Mouse (Mus musculus) thymus, postnatal 25 days (tissue): ENCODE measurements around the gene Rdx.
"Not testable (repeated sequence)": the region's sequence is repeated elsewhere in the genome, so short reads cannot be mapped to it uniquely, and the experiment has no call there.

Experiments used
- DNase-seq: peaks from one replicate; pipeline ENCODE4 v3.0.0; 2022

Rdx gene

DNA sequence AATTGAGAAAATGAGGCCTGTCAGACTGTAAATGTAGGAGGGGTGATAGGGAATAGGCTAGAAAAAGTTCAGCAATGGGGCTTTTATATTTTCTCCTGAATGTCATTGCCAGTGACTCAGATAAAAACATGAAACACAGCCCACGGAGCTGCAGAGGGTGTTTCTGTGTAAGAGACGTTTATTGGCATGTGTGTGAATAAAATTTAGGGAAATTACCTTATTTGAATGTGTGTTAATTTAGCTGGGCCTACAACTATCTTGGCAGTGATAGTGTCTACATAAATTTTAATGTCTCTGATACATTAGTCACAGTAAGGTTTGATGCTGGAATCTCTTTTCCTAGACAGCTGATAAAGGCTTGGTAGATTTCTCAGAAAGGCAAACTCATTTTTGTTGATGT, 12.8 kb downstream of the Rdx start:
- no peak for DNase-seq

DNA sequence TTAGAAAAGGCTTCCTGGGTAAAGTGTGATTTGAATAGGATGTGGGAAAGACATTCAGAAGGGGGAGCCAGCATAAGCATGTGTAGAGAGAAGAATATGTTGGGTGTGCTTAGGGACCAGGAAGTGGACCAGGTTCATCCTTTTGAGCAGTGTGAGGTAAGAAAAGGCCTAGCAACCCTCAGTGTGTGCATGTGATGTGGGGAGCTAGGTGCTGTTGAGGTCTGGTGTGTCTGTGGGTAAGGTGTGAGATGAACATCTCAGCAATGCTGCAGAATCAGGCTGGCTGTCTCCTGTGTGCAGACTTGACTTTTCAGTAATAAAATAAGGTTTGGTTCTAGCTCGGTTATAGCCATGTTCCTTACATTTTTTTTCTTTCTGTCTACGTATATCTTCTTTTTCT, 23.1 kb downstream of the Rdx start:
- DNase-seq: no peak

DNA sequence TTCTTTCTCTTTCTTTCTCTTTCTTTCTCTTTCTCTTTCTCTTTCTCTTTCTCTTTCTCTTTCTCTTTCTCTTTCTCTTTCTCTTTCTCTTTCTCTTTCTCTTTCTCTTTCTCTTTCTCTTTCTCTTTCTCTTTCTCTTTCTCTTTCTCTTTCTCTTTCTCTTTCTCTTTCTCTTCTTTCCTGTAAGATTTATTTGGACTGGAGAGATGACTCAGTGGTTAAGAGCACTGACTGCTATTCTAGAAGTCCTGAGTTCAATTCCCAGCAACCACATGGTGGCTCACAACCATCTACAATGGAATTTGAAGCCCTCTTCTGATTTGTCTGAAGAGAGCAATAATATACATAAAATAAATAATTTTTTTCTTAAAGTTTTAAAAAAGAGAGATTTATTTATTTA, 24.4 kb downstream of the Rdx start:
- DNase-seq: not testable (repeated sequence)

DNA sequence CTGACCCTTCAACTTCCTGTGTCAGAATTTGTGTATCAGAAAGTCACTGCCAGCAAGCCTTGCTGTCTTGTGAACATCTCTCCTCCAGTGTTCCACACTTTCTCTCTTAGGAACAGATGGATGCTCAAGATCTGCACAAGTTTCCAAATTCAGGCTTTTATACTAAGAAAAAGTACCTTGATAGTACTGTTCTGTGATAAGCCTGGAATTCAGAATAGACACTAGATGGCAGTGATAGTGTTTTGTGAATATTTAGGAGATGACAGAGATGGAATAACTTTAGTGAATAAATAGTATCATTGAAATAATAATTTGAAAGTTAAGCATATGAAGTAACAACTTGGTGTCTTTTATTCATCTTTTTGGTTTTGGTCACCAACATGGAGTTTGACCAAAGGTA, 25.2 kb downstream of the Rdx start:
- DNase-seq: no peak

DNA sequence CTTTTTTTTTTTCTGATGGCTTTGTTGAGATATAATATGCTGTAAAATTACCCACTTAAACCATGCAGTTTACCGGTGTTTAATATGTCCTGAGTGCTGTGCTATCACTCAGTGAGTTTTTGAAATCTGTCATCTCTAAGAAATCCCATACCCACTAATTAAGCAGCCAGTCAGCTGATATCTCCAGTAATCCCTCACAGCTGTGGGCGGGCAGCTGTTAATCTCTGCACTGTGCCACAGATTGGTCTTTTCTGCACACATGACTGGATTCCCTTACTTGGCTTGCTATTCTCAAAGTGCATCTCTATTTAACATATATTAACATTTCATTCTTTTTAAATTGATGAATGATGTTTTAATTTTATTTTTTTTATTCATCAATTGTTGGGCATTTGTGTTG, 29.1 kb downstream of the Rdx start:
- no peak for DNase-seq

DNA sequence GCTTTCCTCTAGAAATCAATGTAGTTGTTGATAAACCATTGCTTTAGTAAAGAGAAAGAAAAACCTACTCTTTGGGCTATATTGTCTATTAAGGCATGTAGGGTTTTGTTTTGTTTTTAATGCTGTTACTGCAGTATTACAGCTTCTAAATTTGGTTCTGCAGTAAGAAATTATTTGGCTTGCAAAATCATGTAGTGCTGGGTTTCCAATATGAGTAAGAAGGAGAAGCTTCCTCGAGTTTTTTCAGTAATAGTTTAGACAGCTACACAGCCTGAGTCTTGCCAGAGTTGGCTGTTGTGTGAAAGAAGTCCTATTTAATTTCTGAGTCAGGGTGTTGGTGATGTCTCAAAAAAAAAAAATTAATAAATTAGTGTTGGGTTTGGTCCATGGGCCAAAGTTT, 30.7 kb downstream of the Rdx start:
- DNase-seq: no peak

DNA sequence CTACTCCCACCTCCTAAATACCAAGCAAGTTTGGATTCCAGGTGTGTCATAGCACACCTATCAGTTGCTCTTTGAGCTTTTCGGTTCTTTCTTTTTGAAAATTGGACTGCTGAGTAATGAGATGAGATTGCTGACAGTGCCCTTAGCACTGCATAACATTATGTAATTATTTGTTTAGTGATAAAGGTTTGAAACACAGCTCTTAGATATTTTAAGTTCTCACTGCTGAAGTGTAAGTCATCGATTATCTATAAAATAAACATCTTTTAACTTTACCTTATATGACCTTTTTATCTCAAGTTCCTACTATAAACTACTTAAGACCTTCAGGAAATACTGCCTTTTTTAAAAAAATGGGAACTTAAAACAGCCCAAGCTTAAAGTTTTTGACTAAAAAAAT, 35.0 kb downstream of the Rdx start:
- DNase-seq: no peak

DNA sequence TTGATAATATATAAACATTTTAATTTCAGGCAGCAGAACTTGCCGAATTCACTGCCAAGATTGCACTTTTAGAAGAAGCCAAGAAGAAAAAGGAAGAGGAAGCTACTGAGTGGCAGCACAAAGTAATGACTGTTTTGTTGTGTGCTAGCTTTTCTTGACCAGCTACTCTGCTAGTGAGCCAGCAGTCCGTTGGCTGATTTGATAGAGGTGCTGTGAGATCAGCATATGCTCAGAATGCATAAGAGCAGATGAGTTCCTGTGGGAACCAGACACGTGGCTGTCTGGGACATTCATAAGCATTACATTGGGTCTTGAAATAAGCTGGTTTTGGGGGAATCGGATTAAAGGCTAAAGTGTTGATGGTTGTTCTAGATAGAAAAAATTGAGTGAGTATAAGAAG, 35.4 kb downstream of the Rdx start:
- no peak for DNase-seq

DNA sequence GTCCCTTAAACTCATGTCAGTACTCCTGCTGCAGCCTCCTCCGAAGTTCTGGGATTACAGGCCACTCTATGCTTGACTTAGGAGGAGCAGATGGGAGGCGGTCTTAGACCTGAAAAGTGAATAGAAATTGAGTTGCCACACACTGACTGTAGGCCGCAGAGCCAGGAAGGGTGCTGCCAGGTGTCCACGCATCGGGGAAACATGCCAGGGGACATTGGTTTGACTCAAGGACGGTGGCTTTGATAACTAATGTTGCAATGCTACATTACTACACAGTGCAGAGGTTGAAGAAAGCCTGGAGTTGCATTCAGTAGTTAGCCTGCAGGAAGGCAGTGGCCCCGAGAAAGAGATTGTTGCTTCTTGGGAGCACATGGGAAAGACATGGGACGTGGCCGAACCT, 44.8 kb downstream of the Rdx start:
- DNase-seq: no peak

DNA sequence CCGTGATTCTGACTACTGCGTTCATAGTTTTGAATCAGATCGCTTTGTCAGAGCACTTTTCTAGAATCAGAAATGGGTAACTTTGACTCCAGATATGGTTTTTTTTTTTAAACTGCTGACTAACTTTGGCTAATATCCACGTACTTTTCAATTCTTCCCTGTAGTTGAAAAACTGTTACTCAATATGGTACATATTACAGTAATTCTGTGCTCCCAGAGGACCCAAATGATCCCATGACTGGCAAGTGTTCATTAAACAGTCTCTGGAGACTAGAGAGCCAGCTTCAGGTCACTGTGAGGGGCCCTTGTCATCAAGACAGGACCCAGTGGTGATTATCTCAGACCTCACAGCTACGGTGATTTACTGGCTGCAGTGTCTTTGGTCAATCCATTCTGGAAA, 45.3 kb downstream of the Rdx start:
- no peak for DNase-seq

DNA sequence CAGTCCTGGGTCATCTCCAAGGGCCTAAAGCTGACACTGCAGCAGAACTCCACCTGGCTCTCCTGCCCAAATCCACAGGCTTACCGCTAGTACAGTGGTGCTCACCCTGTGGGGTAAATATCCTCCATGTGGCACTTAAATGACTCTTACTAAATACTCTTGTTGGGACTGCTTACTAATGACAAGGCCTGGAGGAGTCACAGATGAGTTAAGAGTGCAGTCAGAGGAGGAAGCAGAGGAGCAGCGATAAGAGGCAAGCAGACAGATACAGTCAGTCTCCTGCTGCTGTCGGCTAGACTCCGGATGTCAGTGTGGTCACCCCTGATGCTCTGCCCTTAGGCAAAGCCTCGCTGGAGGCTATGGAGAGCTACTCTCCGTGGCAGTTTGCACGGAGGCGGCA, 46.1 kb downstream of the Rdx start:
- DNase-seq: no peak

DNA sequence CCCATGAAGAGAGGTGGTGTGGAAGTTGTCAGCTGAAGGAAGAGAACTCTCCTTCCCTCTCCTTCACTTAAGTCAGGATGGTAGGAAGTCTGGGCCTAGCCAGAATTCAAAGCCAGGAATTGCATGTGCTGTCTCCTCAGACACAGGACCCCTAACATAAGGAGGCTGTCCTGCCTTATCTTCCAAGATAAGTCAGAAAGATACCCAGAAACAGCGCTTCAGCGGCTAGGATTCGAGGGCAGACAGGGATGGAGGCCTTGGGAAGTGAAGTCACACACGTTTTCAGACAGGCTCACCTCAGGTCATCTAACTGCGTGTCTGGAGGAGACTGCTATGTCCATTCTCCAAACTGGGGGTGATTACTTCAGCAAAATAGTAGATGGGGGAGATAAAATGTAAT, 47.0 kb downstream of the Rdx start:
- DNase-seq: no peak

DNA sequence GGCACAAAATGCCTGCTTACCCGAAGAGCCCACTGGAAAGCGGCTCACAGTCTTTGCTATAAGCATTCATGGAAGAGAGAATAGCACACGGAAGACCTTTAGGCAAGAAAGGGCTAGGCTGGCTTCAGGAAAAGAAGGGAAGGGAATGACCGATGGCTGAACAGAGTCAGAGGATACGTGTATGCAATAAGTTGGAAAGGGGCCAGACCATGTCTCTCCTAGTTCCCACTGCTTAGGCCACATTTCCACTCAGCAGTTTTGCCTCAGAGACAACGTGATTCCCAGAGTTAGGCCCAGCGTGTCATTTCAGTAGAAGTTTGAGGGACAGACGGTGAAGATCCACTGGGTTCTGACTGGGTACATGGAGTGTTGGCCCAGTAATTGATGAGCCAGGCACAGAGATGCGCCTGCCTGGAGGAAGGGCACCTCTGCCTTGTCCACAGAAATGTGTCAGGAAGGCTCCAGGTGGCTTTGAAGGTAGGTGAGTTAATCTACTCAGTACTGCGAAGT, 47.6 kb downstream of the Rdx start:
- DNase-seq: no peak

DNA sequence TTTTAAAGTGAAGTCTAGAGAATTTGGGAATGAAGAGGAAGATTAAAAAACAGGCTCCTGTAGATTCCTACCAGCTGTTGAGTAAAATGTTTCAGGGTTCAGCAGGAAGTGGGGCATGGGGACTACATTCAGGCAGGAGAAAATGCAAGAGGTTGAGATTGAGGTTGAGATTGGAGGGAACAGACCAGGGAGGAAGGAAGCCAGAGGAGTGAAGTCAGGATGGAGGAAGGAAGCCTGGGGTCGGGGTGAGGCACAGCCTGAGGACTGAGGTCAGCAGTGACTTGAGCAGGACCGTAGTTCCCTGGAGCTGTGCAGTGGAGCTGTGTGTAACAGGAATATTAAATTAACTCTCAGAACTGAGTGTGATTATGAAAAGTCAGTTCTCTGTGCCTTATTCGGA, 48.7 kb downstream of the Rdx start:
- DNase-seq: no peak

DNA sequence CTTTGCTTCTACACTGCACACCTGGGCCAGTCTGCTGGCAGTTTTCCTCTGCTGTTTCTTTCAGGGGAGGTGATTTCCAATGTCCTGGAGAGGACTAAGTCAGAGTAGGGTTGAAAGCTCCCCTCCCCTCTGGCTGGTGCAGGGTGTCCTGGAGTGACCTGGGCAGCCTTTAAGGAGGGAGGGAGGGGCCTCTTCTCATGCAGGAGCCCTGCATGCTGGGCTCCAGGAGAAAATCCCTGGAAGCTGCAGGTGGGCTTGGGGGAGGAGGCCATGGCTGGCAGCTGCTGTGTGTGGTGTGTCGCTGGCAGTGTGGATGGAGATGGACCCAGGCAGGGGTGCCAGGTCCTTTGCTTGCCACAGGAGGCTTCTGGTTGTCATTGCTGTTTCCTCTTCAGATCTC, 50.4 kb downstream of the Rdx start:
- DNase-seq: no peak

DNA sequence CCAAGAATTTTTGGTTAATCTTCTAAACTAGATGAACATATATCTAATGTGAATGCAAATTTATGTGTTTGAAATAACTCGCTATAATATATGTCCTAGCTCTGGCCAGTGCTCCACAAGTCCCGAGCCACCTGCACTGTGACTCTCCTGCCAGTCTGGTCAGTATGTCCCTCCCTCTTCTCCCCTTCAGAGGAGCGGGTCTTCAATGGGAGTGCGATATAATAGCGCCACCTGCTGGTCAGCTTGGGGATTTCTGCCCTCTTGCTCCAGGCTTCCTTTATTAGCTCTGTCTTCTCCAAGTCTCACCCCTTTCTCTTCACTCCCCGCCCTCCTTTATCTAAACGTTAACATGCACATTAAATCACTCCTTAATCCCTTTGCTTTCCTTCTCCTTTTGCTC, 51.6 kb downstream of the Rdx start:
- peak; percentile 78 for DNase-seq

DNA sequence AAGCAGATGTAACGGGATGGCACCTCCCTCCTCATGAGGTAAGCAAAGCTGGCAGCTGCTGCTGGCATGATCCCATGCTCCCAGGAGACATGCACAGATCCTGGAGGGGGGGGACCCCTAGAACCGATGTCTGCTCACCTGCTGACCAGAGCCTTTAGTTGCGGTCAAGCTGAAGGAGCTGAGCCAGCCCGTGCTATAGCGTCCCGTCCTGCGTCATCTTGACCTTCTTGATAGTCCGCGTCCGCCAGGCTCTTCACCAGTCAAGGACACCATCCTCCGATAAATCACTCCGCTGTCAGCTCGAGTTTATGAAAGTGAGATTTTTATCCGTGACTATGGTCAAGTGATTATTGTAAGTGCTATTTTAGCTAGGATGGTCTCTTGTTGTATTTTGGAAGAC, 53.5 kb downstream of the Rdx start:
- no peak for DNase-seq

DNA sequence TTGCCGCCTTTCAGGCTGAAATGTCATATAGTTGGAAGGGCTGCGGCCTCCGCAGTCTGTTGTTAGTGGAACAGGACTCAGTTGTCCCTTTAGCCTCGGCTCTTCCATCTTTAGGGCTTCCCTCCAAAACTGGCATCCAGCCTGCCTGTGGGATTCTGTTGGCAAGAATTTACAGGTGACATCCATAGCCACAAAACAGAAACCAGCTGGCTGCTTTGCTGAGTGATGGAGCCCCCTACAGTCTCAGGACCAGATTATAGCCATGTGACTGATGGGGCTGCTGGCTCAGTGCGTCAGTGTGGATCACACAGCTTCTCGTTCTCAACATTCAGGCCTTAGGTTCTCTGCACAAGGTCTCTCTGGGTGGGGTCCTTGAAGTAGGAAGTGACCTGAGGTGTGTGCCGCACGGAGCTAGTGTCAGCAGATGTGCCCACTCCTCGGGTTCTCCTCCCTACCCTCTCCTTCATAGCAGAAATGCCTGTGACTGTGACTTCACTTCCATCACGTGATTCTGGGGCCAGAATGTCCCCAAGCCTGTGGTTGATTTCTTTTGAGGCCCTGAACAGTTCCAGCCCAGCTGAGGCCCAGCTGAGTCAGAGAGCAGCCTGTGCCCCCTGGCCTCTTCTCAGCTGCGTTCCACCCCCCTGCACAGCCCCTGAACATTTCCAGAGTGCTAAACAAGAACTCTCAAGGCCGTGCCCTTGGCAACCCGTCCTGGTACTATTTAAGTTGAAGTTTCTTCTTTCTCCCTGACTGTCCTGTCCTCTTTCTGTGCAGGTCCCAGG, 55.3 kb downstream of the Rdx start:
- no peak for DNase-seq

DNA sequence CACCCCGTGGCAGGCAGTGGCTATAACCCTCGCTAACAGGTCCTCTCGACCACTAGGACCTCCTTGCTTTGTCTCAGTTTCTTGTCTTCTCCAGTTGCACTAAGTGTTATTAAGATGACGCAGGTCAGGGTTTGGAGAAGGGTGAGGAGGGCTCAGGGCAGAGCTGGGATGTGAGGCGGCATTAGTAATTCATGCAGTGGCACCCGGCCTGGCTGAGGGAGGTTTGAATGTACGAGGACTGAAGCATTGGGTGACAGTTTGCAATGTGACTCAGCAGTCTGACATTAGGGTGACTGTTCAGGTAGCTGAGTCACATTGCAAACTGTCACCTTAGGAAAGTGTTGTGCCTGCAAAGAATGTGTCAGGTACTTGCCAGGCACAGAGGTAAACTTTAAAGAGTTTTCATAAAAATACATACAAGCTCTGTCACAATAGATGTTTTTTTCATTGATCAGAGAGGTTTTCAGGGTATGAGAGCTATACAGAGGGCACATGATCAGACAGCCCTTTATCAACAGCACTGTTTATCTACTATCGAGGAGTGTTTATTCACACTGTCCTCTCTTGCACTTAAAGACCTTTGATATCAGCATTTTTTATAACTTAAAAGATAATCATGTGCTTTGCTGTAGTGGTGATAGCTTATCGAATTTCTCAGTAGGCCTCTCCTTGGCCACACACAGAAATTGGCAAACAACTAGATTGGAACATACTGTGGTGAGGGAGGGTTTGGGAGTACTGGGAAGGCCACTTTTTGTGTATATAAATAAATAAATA, 56.7 kb downstream of the Rdx start:
- no peak for DNase-seq

DNA sequence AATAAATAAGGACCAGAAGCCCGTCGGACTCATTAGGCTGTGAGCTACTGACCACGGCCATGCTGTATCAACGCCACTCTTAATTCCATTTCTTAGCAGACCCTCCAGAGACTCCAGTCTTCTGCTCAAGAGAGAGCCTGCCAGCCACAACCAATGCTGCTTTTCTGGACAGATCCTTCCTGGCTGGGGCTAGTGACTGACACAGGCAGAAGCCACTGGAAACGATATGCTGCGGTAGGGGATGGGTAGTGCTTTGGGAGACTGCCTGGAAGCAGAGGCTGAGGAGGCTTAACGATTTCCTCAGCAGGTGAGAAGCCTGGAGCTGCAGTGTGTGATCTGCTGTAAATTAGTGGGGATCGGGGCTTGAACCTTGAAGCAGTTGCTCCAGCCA, 57.2 kb downstream of the Rdx start:
- DNase-seq: no peak

DNA sequence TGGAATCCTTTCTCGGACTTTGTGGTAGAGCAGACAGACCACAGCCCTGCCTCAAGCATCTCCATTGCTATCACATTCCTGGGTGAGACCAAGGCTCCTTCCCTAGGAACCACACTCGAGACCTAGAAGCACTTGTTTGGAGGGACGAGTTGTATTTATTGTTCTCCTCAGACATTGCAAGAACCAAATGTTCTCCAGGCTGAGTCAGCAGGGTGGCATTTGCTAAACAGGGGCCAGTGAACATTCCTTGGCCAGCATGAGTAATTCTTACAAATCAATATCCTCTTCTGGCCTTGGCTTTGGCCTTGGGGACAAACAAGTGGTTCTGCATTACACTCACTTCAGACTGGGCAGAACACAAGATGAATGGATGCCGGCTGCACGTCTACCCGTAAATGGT, 58.5 kb downstream of the Rdx start:
- DNase-seq: no peak

DNA sequence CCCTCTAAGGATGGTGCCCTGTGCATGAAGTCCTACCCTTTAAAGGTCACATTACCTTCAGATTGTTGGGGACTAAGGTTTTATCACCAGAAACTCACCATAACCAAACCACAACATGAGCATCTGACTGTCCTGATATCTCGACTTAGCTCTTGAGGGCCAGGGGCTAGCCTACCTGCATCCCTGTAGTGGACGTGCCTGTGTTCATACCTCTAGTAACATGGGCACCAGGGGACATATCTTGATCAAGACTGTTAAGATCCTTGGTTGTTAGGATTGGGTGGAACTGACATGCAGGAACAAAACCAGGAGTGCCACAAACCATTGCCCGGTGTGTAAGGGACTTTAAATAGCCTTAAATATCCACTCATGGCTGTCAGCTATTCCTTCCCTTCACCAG, 60.2 kb downstream of the Rdx start:
- DNase-seq: no peak

DNA sequence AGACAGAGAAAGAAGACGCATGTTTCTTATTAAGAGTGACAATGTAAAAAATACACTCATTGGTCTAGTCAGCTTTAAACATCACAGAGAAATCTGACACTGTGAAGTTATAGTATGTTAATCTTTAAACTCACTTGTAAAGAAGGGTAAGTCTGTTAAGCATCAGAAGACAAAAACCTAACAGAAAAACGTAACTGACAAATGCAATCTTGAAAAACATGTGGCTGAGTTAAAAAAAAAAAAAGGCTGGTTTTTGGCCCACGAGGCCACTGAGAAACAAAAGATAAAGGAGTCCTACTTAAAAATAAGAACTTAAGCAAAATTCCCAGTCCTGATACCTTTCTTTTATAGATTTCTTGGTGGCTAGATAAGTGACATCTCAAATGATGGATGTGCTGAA, 63.8 kb downstream of the Rdx start:
- no peak for DNase-seq

DNA sequence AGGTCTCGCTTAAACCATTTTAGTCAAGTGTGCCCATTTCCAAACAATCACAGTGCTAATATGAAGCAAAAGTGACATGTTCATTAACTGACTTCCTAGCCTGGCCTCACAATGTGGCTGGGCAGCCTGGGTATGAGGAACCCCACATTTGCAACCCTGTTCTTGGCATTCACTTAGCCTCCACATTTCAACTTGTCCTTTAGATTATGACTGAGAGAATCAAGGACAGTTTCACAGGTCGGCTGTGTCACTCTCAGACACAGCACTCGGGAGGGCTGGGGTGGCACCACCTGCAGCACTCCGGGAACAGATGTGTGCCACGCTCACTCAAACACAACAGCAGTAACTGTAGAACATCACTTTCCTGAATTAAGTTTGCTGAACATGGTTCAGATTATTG, 66.1 kb downstream of the Rdx start:
- no peak for DNase-seq

DNA sequence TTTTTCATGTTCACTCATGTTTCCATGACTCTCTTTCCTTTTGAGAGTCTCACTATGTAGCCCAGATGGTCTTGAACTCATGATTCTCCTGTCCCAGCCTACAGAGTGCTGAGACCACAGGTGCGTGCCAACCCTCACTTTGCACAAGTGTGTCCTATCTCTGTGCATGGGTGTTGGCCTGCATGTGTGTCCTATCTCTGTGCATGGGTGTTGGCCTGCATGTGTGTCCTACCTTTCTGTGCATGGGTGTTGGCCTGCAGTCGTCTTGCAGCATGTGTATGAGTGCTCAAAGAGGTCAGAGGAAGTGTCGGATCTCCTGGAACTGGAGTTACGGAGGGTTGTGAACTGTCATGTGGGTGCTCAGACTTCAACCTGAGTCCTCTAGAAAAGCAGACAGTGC, 72.2 kb downstream of the Rdx start:
- no peak for DNase-seq
